23 mouse cellular contexts compared by ENCODE assay signal in genomic region chr5:88680567-88680966, GRCm38 (mm10). TPM values are rescaled to one million over a fixed set of nuclear protein-coding genes. Genes with fewer than 3 reads are reported as not detected.
A peak's percentile ranks its signal among the peaks of the same experiment; 100 is the strongest.
DNase-seq lines count a peak whose midpoint lies in the region; ATAC-seq and TF ChIP-seq lines count a peak whose summit lies in the region.
"Had no signal": no experiment of that assay in that cellular context is flagged by ENCODE, and none has a peak within 500 bp of the region (broad histone marks: within the 10 kb centered on the region; RNA-seq: fewer than 3 reads in every experiment).

No protein-coding gene starts in this region.

- H3K9ac ChIP-seq in CH12.LX (ENCODE audit: insufficient read depth, low read depth) (no peak overlapping the region), MEL (ENCODE audit: control insufficient read depth, low read depth, low read length, poor library complexity, severe bottlenecking) (no peak overlapping the region)
- H3K9ac ChIP-seq: embryonic facial prominence, embryonic 13.5 days; embryonic facial prominence, embryonic 15.5 days; forebrain, embryonic 12.5 days had no signal

- TF ChIP-seq RAD21 in CH12.LX (IDR thresholded peaks at IDR 0.05; ENCODE audit: low read depth, low read length) (no peak), MEL (IDR thresholded peaks at IDR 0.05; ENCODE audit: low read depth, low read length) (no peak)

- DNase-seq in CH12.LX (ENCODE audit: extremely low read depth) (no peak), ES-CJ7 (ENCODE audit: low read depth, low spot score) (peak; percentile 41), MEL (ENCODE audit: low read depth, low spot score) (no peak)
- DNase-seq: adrenal gland, adult 2 months; adrenal gland, postnatal 10 days; adrenal gland, postnatal 25 days; cerebellum, adult 11 months; cerebellum, adult 18-20 months; cerebellum, adult 8-10 months; cerebellum, adult 9-11 months; cerebellum, postnatal 14 days; cerebellum, postnatal 36 days; embryo, embryonic 11 days had no signal

- TF ChIP-seq POLR2A in CH12.LX (IDR thresholded peaks at IDR 0.05; ENCODE audit: low read depth, low read length): no peak
- no peak for TF ChIP-seq POLR2A in MEL (IDR thresholded peaks at IDR 0.05; ENCODE audit: control insufficient read depth in 1 of 2, insufficient read depth in 1 of 2, low read depth in 1 of 2, low read length in 2 of 2, poor library complexity in 1 of 2)

- no peaks in the 10 kb centered on the region for H3K27me3 ChIP-seq in CH12.LX (replicated peaks)
- H3K27me3 ChIP-seq in MEL (ENCODE audit: control insufficient read depth in 1 of 2, insufficient read depth in 2 of 2, low read length in 2 of 2): no peaks in the 10 kb centered on the region
- H3K27me3 ChIP-seq: embryonic facial prominence, embryonic 15.5 days; forebrain, embryonic 12.5 days had no signal

- H3K36me3 ChIP-seq in CH12.LX (replicated peaks in 1 of 2; ENCODE audit: control insufficient read depth in 1 of 2, insufficient read depth in 1 of 2, low read length in 1 of 2): no peaks in the 10 kb centered on the region
- peaks cover 0 to 14% of the 10 kb centered on the region in 2 experiments; a peak in 2 of 4 replicates for H3K36me3 ChIP-seq in MEL (ENCODE audit: control insufficient read depth in 1 of 2, insufficient read depth in 2 of 2, low read length in 2 of 2)
- H3K36me3 ChIP-seq: embryonic facial prominence, embryonic 13.5 days; embryonic facial prominence, embryonic 15.5 days; forebrain, embryonic 10.5 days; forebrain, embryonic 12.5 days; G1E had no signal

- TF ChIP-seq CTCF in CH12.LX (conservative IDR thresholded peaks at IDR 0.05 in 1 of 2, IDR thresholded peaks at IDR 0.05 in 1 of 2; ENCODE audit: low read depth in 2 of 2, low read length in 2 of 2): no peak
- no peak for TF ChIP-seq CTCF in MEL (IDR thresholded peaks at IDR 0.05 in 2 of 3, conservative IDR thresholded peaks at IDR 0.05 in 1 of 3; ENCODE audit: control insufficient read depth in 1 of 3, insufficient read depth in 1 of 3, low read depth in 2 of 3, low read length in 3 of 3, poor library complexity in 1 of 3, severe bottlenecking in 1 of 3)

- TF ChIP-seq EP300 in CH12.LX (IDR thresholded peaks at IDR 0.05; ENCODE audit: low read length): no peak
- TF ChIP-seq EP300 in MEL (IDR thresholded peaks at IDR 0.05; ENCODE audit: low read depth in 1 of 2, low read length in 2 of 2): no peak

- H3K27ac ChIP-seq in CH12.LX (ENCODE audit: insufficient read depth, low read depth) (no peak overlapping the region), MEL (ENCODE audit: control insufficient read depth, low read depth, low read length) (no peak overlapping the region)
- H3K27ac ChIP-seq: embryonic facial prominence, embryonic 13.5 days; embryonic facial prominence, embryonic 15.5 days; forebrain, embryonic 10.5 days; forebrain, embryonic 12.5 days had no signal

- no peak overlapping the region for H3K4me3 ChIP-seq in CH12.LX (replicated peaks in 1 of 3; ENCODE audit: low read depth in 2 of 3, low read length in 2 of 3, poor library complexity in 1 of 3)
- H3K4me3 ChIP-seq in MEL (ENCODE audit: control insufficient read depth in 1 of 2, insufficient read depth in 1 of 2, low read depth in 2 of 2, low read length in 2 of 2): no peak overlapping the region
- H3K4me3 ChIP-seq: embryonic facial prominence, embryonic 13.5 days; embryonic facial prominence, embryonic 15.5 days; erythroblast, embryonic 14.5 days; forebrain, embryonic 10.5 days; forebrain, embryonic 12.5 days had no signal

- H3K79me2 ChIP-seq in CH12.LX (replicated peaks; ENCODE audit: control insufficient read depth, extremely low read depth, insufficient read depth, poor library complexity, severe bottlenecking) (peaks cover 3% of the 10 kb centered on the region), MEL (ENCODE audit: control insufficient read depth, insufficient read depth, low read length, poor library complexity) (peaks cover 4% of the 10 kb centered on the region)

- H3K4me1 ChIP-seq in CH12.LX (ENCODE audit: control insufficient read depth in 1 of 2, insufficient read depth in 2 of 2) (no peaks in the 10 kb centered on the region), MEL (ENCODE audit: control insufficient read depth in 1 of 2, insufficient read depth in 2 of 2, low read length in 2 of 2) (peaks cover 5 to 16% of the 10 kb centered on the region in 2 experiments)
- H3K4me1 ChIP-seq: embryonic facial prominence, embryonic 13.5 days had no signal

- in situ Hi-C loops in CH12.LX (cut with MboI; ENCODE audit: low pct_ligation_motif_present, low pct_unique_long_range_greater_than_20kb, low sequenced_read_pairs): no loop called here

- no peaks in the 10 kb centered on the region for H3K9me3 ChIP-seq in CH12.LX (replicated peaks; ENCODE audit: low read length)
- H3K9me3 ChIP-seq in MEL (replicated peaks; ENCODE audit: insufficient read depth, low read length): no peaks in the 10 kb centered on the region
- H3K9me3 ChIP-seq: embryonic facial prominence, embryonic 13.5 days; embryonic facial prominence, embryonic 15.5 days; forebrain, embryonic 10.5 days; forebrain, embryonic 12.5 days; G1E had no signal

- dilution Hi-C loops in CH12.LX (cut with MboI; ENCODE audit: extremely low pct_ligation_motif_present, extremely low pct_unique_long_range_greater_than_20kb, low sequenced_read_pairs): no loop called here

- H3K4me2 ChIP-seq in CH12.LX (ENCODE audit: insufficient read depth, low read depth, poor library complexity, severe bottlenecking): no peak overlapping the region
- H3K4me2 ChIP-seq: embryonic facial prominence, embryonic 13.5 days; embryonic facial prominence, embryonic 15.5 days; forebrain, embryonic 12.5 days had no signal

- no peak for ATAC-seq in frontal cortex, adult (ENCODE audit: low TSS enrichment)
- no peak for ATAC-seq in granulocyte monocyte progenitor cell, adult 5-6 weeks (replicated peaks; ENCODE audit: poor library complexity, severe bottlenecking)
- ATAC-seq: forebrain, embryonic 14.5 days; forebrain, embryonic 16.5 days had no signal

TF ChIP-seq in CH12.LX, 34 proteins besides CTCF, POLR2A, EP300 and RAD21:
- TF ChIP-seq NRF1 (IDR thresholded peaks at IDR 0.05; ENCODE audit: low read depth, low read length) (no peak), MAFK (IDR thresholded peaks at IDR 0.05; ENCODE audit: insufficient replicate concordance, low read length) (peak; percentile 94)

TF ChIP-seq in MEL, 35 proteins besides CTCF, POLR2A, EP300 and RAD21:
- TF ChIP-seq CHD1 (IDR thresholded peaks at IDR 0.05; ENCODE audit: low read depth, low read length): no peak
- peak; percentile 73 for TF ChIP-seq MAFK (IDR thresholded peaks at IDR 0.05; ENCODE audit: borderline replicate concordance, low read depth, low read length)
TF ChIP-seq in MEL: peak in this region for 1.

RNA-seq across cellular contexts. Expression of gene Grsf1, which starts 4.6 kb away (rescaled TPM):
- total RNA-seq in CH12.LX (2012; rRNA removed) (56.8 and 60.5 TPM in 2 replicates), CH12.LX (2014; rRNA removed) (109 and 115 TPM in 2 replicates), MEL (2012; rRNA removed) (49.4 and 50.0 TPM in 2 replicates)
- polyA plus RNA-seq in CH12.LX (2012; ENCODE audit: insufficient read length, low read depth) (100 and 126 TPM in 2 replicates), MEL (2012; ENCODE audit: insufficient read depth in 1 of 2, insufficient read length in 2 of 2, low read depth in 1 of 2, low replicate concordance in 2 of 2, missing spikeins in 1 of 2) (10 to 100 TPM in 1 of 2 experiments, not detected in 1; 62.8 TPM)
- 57.6 and 66.7 TPM in 2 replicates for total RNA-seq in granulocyte monocyte progenitor cell, adult 5-6 weeks (2014; fragmentation: Nextera tagmentation)
- total RNA-seq in granulocyte monocyte progenitor cell, adult 5-6 weeks (2017): 65.5 and 87.2 TPM in 2 replicates

RNA-seq across cellular contexts. Expression of gene Mob1b, which starts 40.1 kb away (rescaled TPM):
- 7.0 and 7.6 TPM in 2 replicates for total RNA-seq in CH12.LX (2012; rRNA removed)
- 11.9 and 13.0 TPM in 2 replicates for total RNA-seq in CH12.LX (2014; rRNA removed)
- 9.0 and 10.5 TPM in 2 replicates for polyA plus RNA-seq in CH12.LX (2012; ENCODE audit: insufficient read length, low read depth)
- total RNA-seq in MEL (2012; rRNA removed): 14.0 TPM in 2 replicates
- polyA plus RNA-seq in MEL (2012; ENCODE audit: insufficient read depth in 1 of 2, insufficient read length in 2 of 2, low read depth in 1 of 2, low replicate concordance in 2 of 2, missing spikeins in 1 of 2): 10 to 100 TPM in 1 of 2 experiments, not detected in 1; 12.2 TPM
- total RNA-seq in granulocyte monocyte progenitor cell, adult 5-6 weeks (2014; fragmentation: Nextera tagmentation): 25.6 and 28.9 TPM in 2 replicates
- total RNA-seq in granulocyte monocyte progenitor cell, adult 5-6 weeks (2017): 6.7 and 9.6 TPM in 2 replicates

Comparison
In these comparisons a context has a peak if more than half of its experiments do, and no peak if none do; other contexts are left out.
1. Of the 35 proteins assayed by ChIP-seq in both MEL and CH12.LX: peak only in MEL: none; only in CH12.LX: none; in both: MAFK; in neither: 34.